Mouse (Mus musculus) midbrain, embryonic 14.5 days (tissue): ENCODE measurements around the gene A230050P20Rik. TPM values are rescaled to one million over a fixed set of nuclear protein-coding genes. Genes with fewer than 3 reads are reported as not detected.

Experiments
- ATAC-seq: fragments of 200-750 bp; cut with Nextera tagmentation; 2 replicates; pipeline ENCODE4 v1.8.0; 2017; ENCODE audit warnings: moderate number of reproducible peaks, moderate library complexity; ENCODE audit not compliant: low FRiP score, low TSS enrichment
- DNase-seq: peaks from one replicate; pipeline ENCODE4 v3.0.0-alpha.2; 2015
- H3K27ac ChIP-seq: fragments of 300-500 bp; sonication (generic); replicated peaks from 2 replicates; pipeline ENCODE4 v1.5.1; 2014; ENCODE audit warnings: mild to moderate bottlenecking, low read depth, low read length, moderate library complexity
- H3K27me3 ChIP-seq: fragments of 300-500 bp; sonication (generic); 2 replicates; pipeline ENCODE4 v1.6.1; 2014; ENCODE audit warnings: low read length, control low read depth, mixed read lengths; ENCODE audit not compliant: control insufficient read depth, insufficient read depth
- H3K36me3 ChIP-seq: fragments of 300-500 bp; sonication (generic); 2 replicates; pipeline ENCODE4 v1.6.1; 2014; ENCODE audit warnings: low read length, control low read depth; ENCODE audit not compliant: control insufficient read depth, insufficient read depth
- H3K4me1 ChIP-seq: fragments of 300-500 bp; sonication (generic); 2 replicates; pipeline ENCODE4 v1.6.1; 2014; ENCODE audit warnings: mild to moderate bottlenecking, antibody characterized with exemption, low read length, control low read depth; ENCODE audit not compliant: control insufficient read depth, insufficient read depth
- H3K4me2 ChIP-seq: fragments of 300-500 bp; sonication (generic); 2 replicates; pipeline ENCODE4 v1.6.1; 2014; ENCODE audit warnings: mild to moderate bottlenecking, low read length, moderate library complexity
- H3K4me3 ChIP-seq: fragments of 300-500 bp; sonication (generic); replicated peaks from 2 replicates; pipeline ENCODE4 v1.5.1; 2014; ENCODE audit warnings: low read depth, low read length
- H3K9ac ChIP-seq: fragments of 300-500 bp; sonication (generic); replicated peaks from 2 replicates; pipeline ENCODE4 v1.6.1; 2014; ENCODE audit warnings: mild to moderate bottlenecking, low read length, moderate library complexity
- H3K9me3 ChIP-seq: fragments of 300-500 bp; sonication (generic); 2 replicates; pipeline ENCODE4 v1.6.1; 2016; ENCODE audit warnings: low read length, control low read depth, mixed read lengths; ENCODE audit not compliant: control insufficient read depth
- WGBS: fragments of 180-500 bp; shearing (Covaris S2); extraction: QIAGEN DNeasy Blood & Tissue Kit; methylation state at CpG from one replicate; pipeline ENCODE4 v1.1.7; 2014; 5-methylcytosine and 5-hydroxymethylcytosine counted together
- polyA plus RNA-seq: library from polyadenylated mRNA; unstranded; fragments of >200 nt; fragmentation: Nextera tagmentation; extraction: Ambion mirVana; gene quantifications from 2 replicates; pipeline ENCODE4 v1.2.1, GENCODE M21; 2014

A230050P20Rik gene
- polyA plus RNA-seq, 1 experiment from 2014 or later: 1.3 TPM

- Histone ChIP-seq H3K9ac (no peak overlapping the region), H3K4me2 (peak overlapping the region; percentile 87), H3K4me3 (0 out of 2 replicates have a peak overlapping the region, but pooled peaks have one; percentile 86), H3K36me3 (peaks cover 52% of the 10 kb centered on the region), H3K4me1 (no peaks in the 10 kb centered on the region), H3K27me3 (no peaks in the 10 kb centered on the region), H3K9me3 (no peaks in the 10 kb centered on the region), H3K27ac (no peak overlapping the region)
- DNase-seq (no peak), ATAC-seq (no peak)
- 89% methylated on average over 29 of the region's 29 CpGs for WGBS
Measured at GRCm38 (mm10) chr9:20889185-20890141, 21.0 kb downstream of the A230050P20Rik start.

- WGBS: 93% methylated on average over 5 of the region's 5 CpGs
- ATAC-seq: no peak
- H3K27ac ChIP-seq: no peak overlapping the region
Measured at GRCm38 (mm10) chr9:20890411-20890810, 22.0 kb downstream of the A230050P20Rik start.

GRCm38 (mm10) chr9:20891339-20892103 is 23.1 kb downstream of the A230050P20Rik start:
- no peak overlapping the region for H3K4me2 ChIP-seq
- H3K4me1 ChIP-seq: no peaks in the 10 kb centered on the region
- no peak overlapping the region for H3K27ac ChIP-seq
- H3K9ac ChIP-seq: no peak overlapping the region
- no peaks in the 10 kb centered on the region for H3K27me3 ChIP-seq
- no peaks in the 10 kb centered on the region for H3K9me3 ChIP-seq
- H3K4me3 ChIP-seq: no peak overlapping the region
- no peak for ATAC-seq
- WGBS: 86% methylated on average over 26 of the region's 26 CpGs
- DNase-seq: no peak
- H3K36me3 ChIP-seq: peaks cover 71% of the 10 kb centered on the region

More at GRCm38 (mm10) chr9:20890411-20890810, 22.0 kb downstream of the A230050P20Rik start:
- no peaks in the 10 kb centered on the region for H3K27me3 ChIP-seq
- H3K36me3 ChIP-seq: peaks cover 62% of the 10 kb centered on the region
- no peak overlapping the region for H3K4me3 ChIP-seq
- H3K4me2 ChIP-seq: no peak overlapping the region
- H3K9ac ChIP-seq: no peak overlapping the region
- no peak for DNase-seq
- H3K4me1 ChIP-seq: no peaks in the 10 kb centered on the region
- no peaks in the 10 kb centered on the region for H3K9me3 ChIP-seq

- Histone ChIP-seq H3K9ac (no peak overlapping the region), H3K4me1 (no peaks in the 10 kb centered on the region), H3K9me3 (no peaks in the 10 kb centered on the region), H3K27ac (no peak overlapping the region), H3K36me3 (peaks cover 74% of the 10 kb centered on the region), H3K27me3 (no peaks in the 10 kb centered on the region), H3K4me2 (no peak overlapping the region), H3K4me3 (no peak overlapping the region)
- DNase-seq (no peak), ATAC-seq (no peak)
- WGBS: 82% methylated on average over 5 of the region's 5 CpGs
Measured at GRCm38 (mm10) chr9:20892104-20892653, 23.7 kb downstream of the A230050P20Rik start.

- Histone ChIP-seq H3K4me3 (no peak overlapping the region), H3K4me2 (no peak overlapping the region), H3K27ac (no peak overlapping the region), H3K36me3 (peaks cover 74% of the 10 kb centered on the region), H3K9me3 (no peaks in the 10 kb centered on the region), H3K9ac (no peak overlapping the region), H3K4me1 (peaks cover 5% of the 10 kb centered on the region), H3K27me3 (no peaks in the 10 kb centered on the region)
- ATAC-seq (no peak), DNase-seq (no peak)
- 67% methylated on average over 5 of the region's 5 CpGs for WGBS
Measured at GRCm38 (mm10) chr9:20893069-20893468, 24.6 kb downstream of the A230050P20Rik start.

GRCm38 (mm10) chr9:20893590-20894343 is 25.3 kb downstream of the A230050P20Rik start:
- H3K27me3 ChIP-seq: no peaks in the 10 kb centered on the region
- H3K4me3 ChIP-seq: no peak overlapping the region
- DNase-seq (no peak), ATAC-seq (no peak)
- H3K36me3 ChIP-seq: peaks cover 74% of the 10 kb centered on the region
- peaks cover 5% of the 10 kb centered on the region for H3K4me1 ChIP-seq
- H3K9me3 ChIP-seq: no peaks in the 10 kb centered on the region
- H3K4me2 ChIP-seq: no peak overlapping the region
- H3K27ac ChIP-seq: no peak overlapping the region
- 88% methylated on average over 13 of the region's 13 CpGs for WGBS
- no peak overlapping the region for H3K9ac ChIP-seq

GRCm38 (mm10) chr9:20894629-20895028 is 26.2 kb downstream of the A230050P20Rik start:
- Histone ChIP-seq H3K36me3 (peaks cover 70% of the 10 kb centered on the region), H3K9ac (no peak overlapping the region), H3K9me3 (no peaks in the 10 kb centered on the region), H3K27ac (no peak overlapping the region), H3K4me3 (no peak overlapping the region), H3K27me3 (no peaks in the 10 kb centered on the region), H3K4me2 (no peak overlapping the region), H3K4me1 (peaks cover 5% of the 10 kb centered on the region)
- ATAC-seq (no peak), DNase-seq (no peak)
- WGBS: 93% methylated on average over 15 of the region's 15 CpGs

- Histone ChIP-seq H3K4me2 (no peak overlapping the region), H3K27ac (no peak overlapping the region), H3K36me3 (peaks cover 62% of the 10 kb centered on the region), H3K4me3 (no peak overlapping the region), H3K27me3 (no peaks in the 10 kb centered on the region), H3K9me3 (no peaks in the 10 kb centered on the region), H3K9ac (no peak overlapping the region), H3K4me1 (peaks cover 5% of the 10 kb centered on the region)
- no peak for ATAC-seq
- WGBS: 95% methylated on average over 9 of the region's 9 CpGs
- DNase-seq: no peak
Measured at GRCm38 (mm10) chr9:20895382-20895781, 26.9 kb downstream of the A230050P20Rik start.
